Mouse (Mus musculus) brain, embryonic 14.5 days (tissue): Measurements from ENCODE around the gene Sec31a. TPM values are rescaled to one million over a fixed set of nuclear protein-coding genes. Genes with fewer than 3 reads are reported as not detected.

Experiments
- DNase-seq: peaks from one replicate; pipeline ENCODE4 v3.0.0-alpha.2; 2011; ENCODE audit warnings: low read depth
- CTCF ChIP-seq: fragments of 200-500 bp; IDR thresholded peaks from 2 replicates; pipeline ENCODE4 v1.5.1; 2012; ENCODE audit warnings: inconsistent platforms, mild to moderate bottlenecking, moderate library complexity, borderline replicate concordance; ENCODE audit not compliant: insufficient read depth, insufficient read length; ENCODE audit errors: extremely low read depth
- POLR2A ChIP-seq: fragments of 200-500 bp; IDR thresholded peaks from 2 replicates; pipeline ENCODE4 v1.6.1; 2012; ENCODE audit warnings: mild to moderate bottlenecking, inconsistent platforms, borderline replicate concordance; ENCODE audit not compliant: poor library complexity, insufficient read depth, insufficient read length, severe bottlenecking; ENCODE audit errors: extremely low read depth
- polyA plus RNA-seq: library from polyadenylated mRNA; depleted of rRNA; stranded (reverse); fragments of >200 nt; gene quantifications from 2 replicates; pipeline ENCODE4 v1.2.3, GENCODE M21; 2012

The Sec31a gene
- polyA plus RNA-seq, 1 experiment = 171 TPM

DNA sequence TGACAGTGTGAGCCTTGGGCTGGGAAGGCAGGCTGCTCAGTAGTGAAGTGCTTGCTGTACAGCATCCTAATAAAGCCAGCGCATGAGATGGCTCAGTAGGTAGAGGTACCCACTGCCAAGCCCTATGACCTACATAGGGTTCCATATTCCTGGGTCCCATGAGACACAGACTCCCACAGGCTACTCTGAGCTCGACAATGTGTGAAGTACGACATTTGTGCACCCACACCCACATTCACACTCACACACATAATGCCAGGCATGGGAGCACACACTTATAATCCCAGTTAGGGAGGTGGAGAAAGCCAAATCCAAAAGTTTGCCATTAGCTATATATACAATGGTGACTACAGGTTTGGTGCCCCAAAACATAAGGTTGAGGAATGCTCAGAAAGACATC, 19.3 kb downstream of the Sec31a start:
- TF ChIP-seq CTCF (no peak), POLR2A (no peak)
- DNase-seq = no peak

DNA sequence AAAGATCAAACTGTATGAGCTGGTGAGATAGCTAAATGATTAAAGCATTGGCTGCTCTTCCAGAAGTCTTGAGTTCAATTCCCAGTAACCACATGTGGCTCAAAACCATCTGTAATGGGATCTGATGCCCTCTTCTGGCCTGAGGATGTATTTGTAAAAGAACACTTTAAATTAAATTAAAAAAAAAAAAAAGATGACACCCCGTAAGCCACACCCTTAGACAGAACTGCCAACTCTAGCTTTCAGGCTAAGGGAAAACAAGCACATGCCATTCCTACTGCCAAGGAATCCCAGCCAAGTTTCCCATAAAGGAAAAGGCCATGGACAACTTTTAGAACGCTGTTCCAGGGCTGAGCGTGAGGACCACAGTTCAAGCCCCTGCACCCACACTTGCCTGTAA, 22.4 kb downstream of the Sec31a start:
- TF ChIP-seq CTCF = no peak
- TF ChIP-seq POLR2A = no peak
- DNase-seq = no peak

DNA sequence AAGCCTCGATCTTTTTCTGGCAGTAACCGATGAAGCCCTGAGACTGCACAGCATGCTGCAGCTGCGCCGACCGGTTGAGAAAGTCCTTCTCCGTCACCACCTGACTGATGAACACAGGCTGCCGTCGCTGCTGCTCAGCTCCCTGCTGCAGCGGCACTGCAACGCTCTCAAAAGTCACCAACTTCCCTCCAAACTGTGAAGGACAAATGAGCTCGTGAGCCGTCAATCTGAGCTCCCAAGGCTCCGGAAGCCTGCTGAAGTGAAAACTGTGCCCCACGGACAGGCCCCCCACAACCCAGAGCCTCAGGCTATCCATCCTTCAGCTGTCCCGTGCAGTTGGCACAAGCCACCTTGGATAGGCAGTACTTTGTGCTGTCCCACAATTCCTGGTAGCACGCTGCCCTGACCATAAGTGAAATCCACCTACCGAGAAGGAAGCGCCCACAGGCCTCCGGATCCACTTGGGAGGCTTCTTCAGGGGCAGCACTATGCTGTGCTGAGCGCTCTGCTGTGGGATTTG, 23.5 kb downstream of the Sec31a start:
- DNase-seq = no peak
- TF ChIP-seq CTCF (no peak), POLR2A (no peak)

DNA sequence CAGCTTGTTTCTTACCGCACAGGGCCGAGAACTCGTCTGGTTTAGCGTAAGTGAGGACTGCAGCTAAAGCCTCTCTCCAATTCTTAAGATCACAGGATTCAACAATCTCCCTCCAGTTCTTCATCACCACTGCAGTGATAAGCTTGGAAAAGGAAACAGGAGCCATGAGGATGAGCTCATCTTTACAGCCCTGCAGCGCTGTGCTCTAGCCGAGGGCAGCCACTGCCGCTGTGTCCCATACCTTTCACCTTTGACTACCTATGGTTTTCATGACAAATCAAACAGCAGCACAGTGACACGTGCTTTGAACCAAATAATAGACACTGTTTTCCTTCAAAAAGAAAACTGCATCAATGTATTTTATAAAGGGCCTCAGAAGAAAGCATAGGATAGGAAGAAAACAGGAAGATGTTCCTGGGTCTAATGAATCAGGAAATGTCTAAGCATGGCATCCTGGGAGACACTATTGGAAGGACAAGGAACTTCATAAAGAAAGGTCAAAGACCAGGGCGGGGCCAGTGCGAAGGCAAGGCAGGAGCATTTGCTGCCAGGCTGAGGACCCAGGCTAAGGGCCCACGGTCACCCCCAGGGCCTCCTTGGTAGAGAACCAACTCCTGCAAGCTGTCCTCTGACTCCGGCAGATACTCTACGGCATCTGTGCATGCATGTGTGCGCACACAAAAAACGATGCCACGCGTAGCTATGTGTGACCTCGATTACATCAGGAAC, 32.1 kb downstream of the Sec31a start:
- DNase-seq = no peak
- no peak for TF ChIP-seq CTCF
- TF ChIP-seq POLR2A = no peak

DNA sequence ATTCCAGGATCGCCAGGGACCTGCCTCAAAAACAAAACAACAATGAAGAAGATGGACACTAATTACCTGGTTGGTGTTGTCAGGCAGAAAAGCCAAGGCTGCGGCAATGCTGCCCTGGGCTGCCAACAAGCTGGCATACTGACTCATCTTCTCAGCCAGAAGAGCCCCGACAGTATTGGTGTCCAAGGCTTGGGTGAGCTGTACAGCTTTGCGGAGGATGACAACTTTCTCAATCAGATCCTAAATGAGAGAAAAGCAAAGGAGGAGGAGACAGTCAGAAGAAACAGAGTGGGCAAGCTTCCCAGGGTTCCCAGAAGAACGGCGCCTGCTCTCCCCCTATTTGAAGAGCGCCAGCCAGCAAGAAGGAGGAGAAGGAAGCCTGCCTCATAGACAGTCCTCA, 34.9 kb downstream of the Sec31a start:
- peak; percentile 21 for DNase-seq
- no peak for TF ChIP-seq POLR2A
- no peak for TF ChIP-seq CTCF

DNA sequence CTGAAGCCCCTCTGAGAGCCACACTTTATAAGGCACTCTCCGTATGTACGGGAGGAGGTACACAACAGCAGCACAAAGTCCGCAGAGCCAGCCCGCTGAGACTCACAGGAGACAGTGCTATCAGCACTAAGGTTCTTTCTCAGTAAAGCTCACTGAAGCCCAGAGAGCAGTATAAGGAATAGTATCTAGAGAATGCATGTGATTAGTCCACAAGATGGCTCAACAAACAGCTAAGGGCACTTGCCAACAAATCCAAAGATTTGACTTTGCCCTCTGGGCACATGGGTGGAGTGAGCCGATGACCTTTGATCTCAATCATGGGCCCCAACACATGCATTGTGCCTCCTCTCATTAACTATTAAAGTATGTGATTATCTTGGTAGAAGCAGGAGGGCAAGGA, 35.8 kb downstream of the Sec31a start:
- no peak for TF ChIP-seq CTCF
- no peak for TF ChIP-seq POLR2A
- DNase-seq = no peak

DNA sequence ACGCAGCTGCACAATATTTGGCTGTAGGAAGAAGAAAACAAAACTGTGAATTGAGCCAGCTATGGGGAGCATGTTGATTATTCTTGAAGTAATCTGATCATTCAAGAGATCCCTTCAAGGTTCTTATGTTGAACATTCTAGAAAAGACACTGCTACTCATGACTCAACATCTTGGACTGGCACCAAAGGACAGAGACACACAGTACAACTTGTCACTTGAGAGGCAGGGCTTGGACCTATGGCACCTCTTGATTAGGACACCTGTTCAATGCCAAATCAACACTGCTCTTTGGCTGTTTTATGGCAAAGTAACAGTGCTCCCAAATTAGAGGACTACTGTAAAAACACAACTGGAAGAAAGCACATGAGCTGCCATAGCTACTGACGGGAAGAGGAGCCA, 37.1 kb downstream of the Sec31a start:
- no peak for DNase-seq
- TF ChIP-seq POLR2A (no peak), CTCF (no peak)

DNA sequence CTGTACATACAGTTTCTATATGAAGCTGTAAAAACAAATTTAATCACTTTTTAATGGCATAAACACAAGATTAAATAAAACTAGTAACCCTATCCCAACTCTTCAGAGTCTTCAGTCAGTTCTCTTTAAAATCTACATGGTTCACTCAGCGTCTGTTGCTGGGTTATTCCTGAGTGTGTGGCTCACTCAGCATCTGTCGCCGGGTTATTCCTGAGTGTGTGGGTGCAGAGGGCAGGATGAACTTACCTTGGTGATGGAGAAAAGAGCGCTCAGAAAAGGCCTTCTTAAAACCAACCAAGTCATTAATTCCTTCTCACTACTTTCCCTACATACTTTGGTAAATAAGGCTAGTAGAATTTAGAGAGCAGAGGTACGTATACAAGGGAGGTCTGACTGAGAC, 37.8 kb downstream of the Sec31a start:
- DNase-seq = no peak
- TF ChIP-seq CTCF (no peak), POLR2A (no peak)

DNA sequence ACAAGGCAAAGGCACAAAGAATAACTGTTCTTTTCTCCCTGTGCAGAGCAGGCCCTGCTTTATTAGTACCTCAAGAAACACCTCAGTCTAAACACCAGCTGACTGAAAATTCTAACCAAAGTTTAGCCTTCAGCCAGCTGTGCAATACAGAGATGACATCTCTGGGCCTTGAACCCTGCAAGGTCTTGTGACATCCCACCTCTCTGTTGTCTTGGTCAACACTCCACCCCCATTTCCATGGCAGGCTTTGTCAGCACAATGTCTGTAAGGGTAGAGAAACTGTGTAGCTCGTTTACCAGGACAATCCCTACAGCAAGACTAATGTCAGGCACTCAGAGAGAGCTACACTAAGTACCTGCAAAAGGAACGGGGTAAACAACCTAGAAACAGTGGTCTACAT, 38.7 kb downstream of the Sec31a start:
- no peak for DNase-seq
- no peak for TF ChIP-seq CTCF
- no peak for TF ChIP-seq POLR2A

DNA sequence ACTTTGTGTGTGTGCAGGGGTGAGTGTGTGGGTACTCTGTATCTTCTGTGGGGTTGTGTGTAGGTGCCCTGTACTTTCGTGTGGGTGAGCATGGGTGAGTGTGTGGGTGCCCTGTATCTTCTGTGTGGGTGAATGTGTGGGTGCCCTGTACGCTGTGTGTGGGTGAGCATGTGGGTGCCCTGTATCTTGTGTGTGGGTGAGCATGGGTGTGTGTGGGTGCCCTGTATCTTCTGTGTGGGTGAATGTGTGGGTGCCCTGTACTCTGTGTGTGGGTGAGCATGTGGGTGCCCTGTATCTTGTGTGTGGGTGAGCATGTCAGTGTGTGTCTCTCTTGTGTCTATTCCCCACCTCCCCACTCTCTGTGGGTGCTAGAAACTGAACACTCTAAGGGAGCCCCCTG, 41.3 kb downstream of the Sec31a start:
- no peak for DNase-seq
- TF ChIP-seq POLR2A (no peak), CTCF (no peak)

DNA sequence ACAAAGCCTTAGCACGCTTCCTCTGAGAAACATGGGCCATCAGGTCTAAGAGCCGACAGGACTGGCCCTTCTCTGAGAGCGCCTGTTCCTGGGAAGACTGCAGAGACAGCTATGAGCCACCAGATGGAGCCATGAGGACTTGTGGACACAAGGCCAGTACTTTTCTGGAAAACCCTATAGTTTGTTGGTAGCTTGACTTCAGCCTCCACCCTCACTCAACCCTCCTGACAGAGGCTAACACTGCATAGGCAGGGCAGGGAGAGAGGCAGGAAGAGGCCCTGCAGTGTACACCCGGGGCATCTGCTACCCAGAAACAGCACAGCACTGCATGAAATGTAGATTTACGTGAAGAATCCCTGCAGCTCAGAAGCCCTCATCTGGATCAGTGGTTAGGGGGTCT, 42.1 kb downstream of the Sec31a start:
- TF ChIP-seq POLR2A (no peak), CTCF (peak; percentile 81)
- peak; percentile 79 for DNase-seq

DNA sequence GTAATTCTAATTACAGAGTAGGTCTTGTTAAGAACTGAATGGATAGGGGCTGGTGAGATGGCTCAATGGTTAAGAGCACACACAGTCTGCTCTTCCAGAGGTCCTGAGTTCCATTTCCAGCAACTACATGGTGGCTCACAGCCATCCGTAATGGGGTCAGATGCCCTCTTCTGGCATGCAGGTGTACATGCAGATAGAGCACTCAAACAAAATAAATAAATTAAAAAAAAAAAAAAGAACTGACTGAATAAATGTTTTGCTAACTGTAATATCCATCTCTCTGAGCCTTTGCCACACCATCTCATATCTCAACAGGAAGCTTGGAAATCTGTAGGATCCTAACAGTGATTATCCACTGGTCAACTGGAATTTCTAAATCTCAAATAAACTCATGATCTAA, 45.1 kb downstream of the Sec31a start:
- no peak for DNase-seq
- TF ChIP-seq POLR2A (no peak), CTCF (peak; percentile 24; the same call in 1 of the 2 replicates)

DNA sequence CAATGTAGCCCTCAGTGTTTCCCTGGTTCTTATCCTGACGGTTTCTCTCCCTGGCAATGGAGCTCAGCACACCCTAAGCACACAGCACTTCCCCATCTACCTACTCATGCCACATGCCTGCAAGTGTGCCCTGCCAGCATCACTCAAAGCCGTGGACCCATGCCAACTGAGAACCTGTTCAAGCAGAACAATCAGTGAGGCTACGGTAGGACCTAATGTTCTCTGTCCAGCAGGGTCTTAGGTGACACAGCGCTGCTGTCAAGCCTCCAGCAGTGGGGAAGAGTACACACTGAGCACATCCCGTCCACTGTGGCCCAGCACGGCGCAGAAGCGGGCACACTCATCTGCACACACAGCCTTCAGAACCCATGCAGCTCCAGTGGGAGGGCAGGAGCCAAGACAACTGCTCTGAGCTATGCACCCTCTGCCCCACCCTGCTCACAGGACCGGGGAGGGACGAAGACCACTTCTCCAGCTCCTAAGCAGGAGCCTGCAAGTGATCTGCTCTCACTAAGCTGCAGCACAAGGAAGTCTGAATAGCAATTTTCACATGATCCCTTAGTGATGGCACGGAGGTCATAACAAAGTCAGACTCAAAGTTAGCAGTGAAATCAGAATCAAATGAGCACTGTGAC, 46.1 kb downstream of the Sec31a start:
- no peak for TF ChIP-seq CTCF
- TF ChIP-seq POLR2A = no peak
- peak; percentile 66 for DNase-seq

DNA sequence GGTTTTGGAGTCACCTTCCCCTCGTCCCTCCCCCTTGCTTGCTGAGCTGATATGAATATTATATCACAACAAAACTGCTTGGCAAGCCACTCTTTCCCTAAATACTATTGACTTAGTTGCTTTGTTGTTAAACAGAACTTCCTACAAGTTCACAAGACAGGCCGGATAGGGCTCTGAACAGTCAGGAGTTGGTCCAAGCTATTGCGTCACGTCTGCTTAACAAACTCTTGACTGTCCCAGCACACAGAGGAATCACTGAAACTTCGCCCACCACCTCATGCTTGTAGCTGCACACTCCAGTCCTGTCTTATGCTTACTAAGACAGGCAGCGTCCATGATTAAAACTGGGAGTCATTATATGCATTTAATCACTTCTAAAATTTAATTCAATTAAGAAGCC, 46.9 kb downstream of the Sec31a start:
- no peak for TF ChIP-seq CTCF
- no peak for TF ChIP-seq POLR2A
- no peak for DNase-seq
